Mouse (Mus musculus) thymus, adult 2 months (tissue): ENCODE measurements around the gene Ankrd36.

ENCODE experiments used
- CTCF ChIP-seq: fragments of 200-500 bp; IDR thresholded peaks from 2 replicates; pipeline ENCODE4 v1.5.1; 2012; ENCODE audit warnings: mild to moderate bottlenecking, control low read depth, low read length, moderate library complexity, borderline replicate concordance; ENCODE audit not compliant: control insufficient read depth, poor library complexity, insufficient read depth; ENCODE audit errors: extremely low read depth
- POLR2A ChIP-seq: fragments of 200-500 bp; IDR thresholded peaks from 2 replicates; pipeline ENCODE4 v1.6.1; 2012; ENCODE audit warnings: mild to moderate bottlenecking, low read length, control low read depth, moderate library complexity; ENCODE audit not compliant: control insufficient read depth, poor library complexity, insufficient read depth; ENCODE audit errors: extremely low read depth

DNA sequence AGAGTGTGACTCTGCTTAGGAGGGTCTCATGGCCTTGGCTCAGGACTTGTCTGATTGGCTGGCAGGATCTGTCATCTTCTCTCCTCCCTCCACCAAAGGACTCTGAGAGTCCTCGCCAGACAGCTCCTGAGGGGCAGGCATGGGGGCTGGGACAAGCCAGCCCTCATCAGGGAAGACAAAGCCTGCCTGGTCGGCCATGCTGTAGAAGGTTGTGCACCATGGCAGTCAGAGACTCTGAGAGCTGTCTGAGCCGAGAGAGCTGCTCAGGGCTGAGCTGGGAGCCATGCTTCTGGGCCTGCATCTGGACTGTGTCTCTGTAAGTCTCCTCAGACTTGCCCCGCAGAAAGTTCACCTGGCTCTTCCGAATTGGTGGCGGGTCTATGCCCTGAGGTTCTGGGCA, 5.6 kb upstream of the Ankrd36 start:
- TF ChIP-seq POLR2A (no peak), CTCF (no peak)
